Mouse (Mus musculus): Measurements from ENCODE around the gene Nf2. TPM values are rescaled to one million over a fixed set of nuclear protein-coding genes. Genes with fewer than 3 reads are reported as not detected.
"Not testable (repeated sequence)": the region's sequence is repeated elsewhere in the genome, so short reads cannot be mapped to it uniquely, and the experiment has no call there.

Gene Nf2
- polyA plus RNA-seq, 1 experiment from 2014 or later: 41.6 TPM

DNA sequence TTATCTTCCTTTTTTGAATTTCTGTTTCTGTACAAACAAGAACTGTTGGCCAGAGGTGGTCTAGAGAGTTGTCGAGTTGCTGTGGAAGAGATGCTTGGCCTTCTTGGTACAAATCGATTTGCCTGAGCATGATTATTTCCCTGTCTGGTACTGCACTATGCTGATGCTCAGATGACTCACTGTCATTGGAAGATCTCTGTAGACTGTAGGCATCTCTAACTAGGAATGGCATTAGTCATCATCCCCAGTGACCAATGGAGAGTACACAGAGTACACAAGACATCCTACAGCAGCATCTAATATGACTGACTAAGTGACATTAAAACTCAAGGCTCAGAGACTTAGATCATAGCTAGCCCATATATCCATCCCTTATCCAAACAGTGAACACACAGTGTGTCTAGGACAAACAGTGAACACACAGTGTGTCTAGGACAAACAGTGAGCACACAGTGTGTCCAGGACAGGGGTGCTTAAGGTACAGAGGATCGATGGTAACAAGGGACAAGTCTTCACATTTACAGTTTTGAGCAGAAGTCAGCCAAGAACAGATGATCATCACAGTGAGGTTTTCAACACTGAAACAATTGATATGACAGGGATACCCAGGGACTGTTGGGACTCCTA lies 23.1 kb downstream of the Nf2 start:
- WGBS: 90% methylated on average over 3 of the region's 3 CpGs
- H3K9me3 ChIP-seq (ENCODE audit: control insufficient read depth, low read length): no peaks in the 10 kb centered on the region
- H3K9ac ChIP-seq (ENCODE audit: low read length): no peak overlapping the region
- no peaks in the 10 kb centered on the region for H3K27me3 ChIP-seq (ENCODE audit: control insufficient read depth, insufficient read depth, low read depth, low read length)
- no peak overlapping the region for H3K4me2 ChIP-seq (ENCODE audit: low read depth, low read length)
- ATAC-seq (ENCODE audit: low read depth): no peak
- H3K36me3 ChIP-seq (ENCODE audit: control insufficient read depth, insufficient read depth, low read length): no peaks in the 10 kb centered on the region
- H3K4me3 ChIP-seq (ENCODE audit: low read length): no peak overlapping the region
- no peak overlapping the region for H3K27ac ChIP-seq (ENCODE audit: low read length)
- no peaks in the 10 kb centered on the region for H3K4me1 ChIP-seq (replicated peaks; ENCODE audit: control insufficient read depth, insufficient read depth, low read length)

DNA sequence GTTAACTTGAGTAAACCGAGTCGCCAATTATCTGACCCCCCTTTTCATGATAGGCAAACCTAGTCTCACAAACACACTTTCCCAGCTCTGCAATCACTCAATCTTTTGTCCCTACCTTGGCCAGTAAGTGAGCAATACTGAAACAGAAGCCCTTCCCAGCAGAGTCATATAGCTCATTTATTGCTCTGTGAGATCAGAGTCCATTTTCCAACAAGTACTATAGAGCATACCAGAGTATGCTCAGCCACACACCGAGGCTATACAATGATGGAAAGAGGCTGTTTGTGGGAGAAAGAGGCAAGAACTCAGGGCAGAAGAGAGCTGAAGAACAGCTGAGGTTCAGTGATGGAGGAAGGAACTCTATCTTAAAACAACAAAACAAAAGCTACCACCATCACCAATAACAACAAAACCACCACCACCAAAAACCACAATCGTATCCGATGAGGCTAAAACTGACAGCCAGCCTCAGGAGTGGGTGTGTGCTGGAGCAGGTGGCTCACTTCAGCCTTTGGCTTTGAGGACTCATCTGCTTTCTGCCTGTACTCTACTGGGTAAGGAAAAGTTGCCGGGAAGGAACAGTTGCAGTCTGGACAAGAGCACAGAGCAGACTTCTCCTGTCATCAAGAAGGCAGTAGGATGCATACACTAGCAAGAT lies 25.6 kb downstream of the Nf2 start:
- H3K9ac ChIP-seq (ENCODE audit: low read length): no peak overlapping the region
- no peak overlapping the region for H3K4me3 ChIP-seq (ENCODE audit: low read length)
- no peaks in the 10 kb centered on the region for H3K4me1 ChIP-seq (replicated peaks; ENCODE audit: control insufficient read depth, insufficient read depth, low read length)
- no peak for ATAC-seq (ENCODE audit: low read depth)
- H3K27me3 ChIP-seq (ENCODE audit: control insufficient read depth, insufficient read depth, low read depth, low read length): no peaks in the 10 kb centered on the region
- WGBS: 86% methylated on average over 6 of the region's 6 CpGs
- H3K9me3 ChIP-seq (ENCODE audit: control insufficient read depth, low read length): no peaks in the 10 kb centered on the region
- no peak overlapping the region for H3K4me2 ChIP-seq (ENCODE audit: low read depth, low read length)
- H3K27ac ChIP-seq (ENCODE audit: low read length): no peak overlapping the region
- H3K36me3 ChIP-seq (ENCODE audit: control insufficient read depth, insufficient read depth, low read length): 0 out of 2 replicates have a peak, but pooled peaks cover 3% of the 10 kb centered on the region

DNA sequence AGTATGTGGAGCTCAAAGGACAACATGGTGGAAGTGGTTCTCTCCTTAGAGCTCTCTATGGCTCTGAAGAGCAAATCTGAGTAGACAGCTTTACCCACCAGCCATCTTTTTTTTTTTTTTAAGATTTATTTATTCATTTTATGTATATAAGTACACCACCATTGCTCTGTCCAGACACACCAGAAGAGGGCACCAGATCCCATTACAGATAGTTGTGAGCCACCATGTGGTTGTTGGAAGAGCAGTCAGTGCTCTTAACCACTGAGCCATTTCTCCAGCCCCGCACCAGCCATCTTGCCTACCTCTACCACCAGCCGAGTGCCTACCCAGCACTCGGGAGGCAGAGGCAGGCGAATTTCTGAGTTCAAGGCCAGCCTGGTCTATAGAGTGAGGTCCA lies 26.9 kb downstream of the Nf2 start:
- not testable (repeated sequence) for H3K4me1 ChIP-seq (replicated peaks; ENCODE audit: control insufficient read depth, insufficient read depth, low read length); H3K27ac ChIP-seq (ENCODE audit: low read length); H3K4me2 ChIP-seq (ENCODE audit: low read depth, low read length); H3K9me3 ChIP-seq (ENCODE audit: control insufficient read depth, low read length); H3K9ac ChIP-seq (ENCODE audit: low read length); H3K27me3 ChIP-seq (ENCODE audit: control insufficient read depth, insufficient read depth, low read depth, low read length); H3K36me3 ChIP-seq (ENCODE audit: control insufficient read depth, insufficient read depth, low read length); H3K4me3 ChIP-seq (ENCODE audit: low read length); ATAC-seq (ENCODE audit: low read depth)
- WGBS: 92% methylated on average over 4 of the region's 4 CpGs

DNA sequence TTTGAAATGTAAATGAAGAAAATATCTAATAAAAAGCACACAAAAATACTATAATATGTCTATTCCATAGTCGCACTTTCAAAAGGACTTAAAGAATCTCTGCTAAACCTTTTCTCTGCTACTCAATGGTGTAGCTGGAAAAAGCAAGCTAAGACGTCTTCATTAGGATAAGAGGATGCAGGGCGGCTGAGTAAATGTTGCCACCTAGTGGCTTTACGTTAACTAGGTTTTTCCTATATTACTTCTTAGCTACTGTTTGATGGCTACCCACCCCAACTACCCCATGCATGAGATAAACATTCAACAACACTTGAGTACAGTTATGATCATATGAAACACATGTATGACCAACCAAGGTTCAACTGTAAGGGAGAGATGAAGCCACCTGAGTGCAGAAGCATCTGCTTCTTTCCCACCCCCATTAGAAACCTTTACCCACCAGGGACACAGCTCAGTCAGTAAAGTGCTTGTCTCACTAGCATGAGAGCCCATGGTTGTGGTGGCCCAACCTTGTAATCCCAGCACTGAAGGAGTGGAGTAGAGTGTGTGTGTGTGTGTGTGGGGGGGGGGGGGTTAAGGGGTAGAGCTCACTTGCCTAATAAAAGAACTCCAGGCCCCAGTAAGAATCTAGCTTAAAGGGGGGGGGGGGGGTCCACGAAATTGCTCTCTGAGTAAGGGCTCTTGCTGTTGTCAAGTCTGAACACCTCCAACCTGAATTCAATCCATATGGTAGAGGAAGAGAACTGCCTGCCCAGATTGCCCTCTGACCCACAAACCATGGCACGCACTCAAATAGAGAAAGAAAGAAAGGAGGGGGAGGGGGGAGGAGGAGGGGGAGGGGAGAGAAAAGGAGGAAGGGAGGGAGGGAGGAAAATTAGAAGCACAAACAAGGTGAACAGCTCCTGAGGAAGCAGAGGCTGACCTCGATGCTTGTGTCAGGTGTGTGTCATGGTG lies 27.6 kb downstream of the Nf2 start:
- no peak overlapping the region for H3K4me2 ChIP-seq (ENCODE audit: low read depth, low read length)
- no peaks in the 10 kb centered on the region for H3K4me1 ChIP-seq (replicated peaks; ENCODE audit: control insufficient read depth, insufficient read depth, low read length)
- 0 out of 2 replicates have a peak, but pooled peaks cover 3% of the 10 kb centered on the region for H3K36me3 ChIP-seq (ENCODE audit: control insufficient read depth, insufficient read depth, low read length)
- WGBS: 50% methylated on average over 7 of the region's 7 CpGs
- no peak overlapping the region for H3K4me3 ChIP-seq (ENCODE audit: low read length)
- no peaks in the 10 kb centered on the region for H3K9me3 ChIP-seq (ENCODE audit: control insufficient read depth, low read length)
- no peaks in the 10 kb centered on the region for H3K27me3 ChIP-seq (ENCODE audit: control insufficient read depth, insufficient read depth, low read depth, low read length)
- no peak overlapping the region for H3K27ac ChIP-seq (ENCODE audit: low read length)
- ATAC-seq (ENCODE audit: low read depth): no peak
- H3K9ac ChIP-seq (ENCODE audit: low read length): no peak overlapping the region

DNA sequence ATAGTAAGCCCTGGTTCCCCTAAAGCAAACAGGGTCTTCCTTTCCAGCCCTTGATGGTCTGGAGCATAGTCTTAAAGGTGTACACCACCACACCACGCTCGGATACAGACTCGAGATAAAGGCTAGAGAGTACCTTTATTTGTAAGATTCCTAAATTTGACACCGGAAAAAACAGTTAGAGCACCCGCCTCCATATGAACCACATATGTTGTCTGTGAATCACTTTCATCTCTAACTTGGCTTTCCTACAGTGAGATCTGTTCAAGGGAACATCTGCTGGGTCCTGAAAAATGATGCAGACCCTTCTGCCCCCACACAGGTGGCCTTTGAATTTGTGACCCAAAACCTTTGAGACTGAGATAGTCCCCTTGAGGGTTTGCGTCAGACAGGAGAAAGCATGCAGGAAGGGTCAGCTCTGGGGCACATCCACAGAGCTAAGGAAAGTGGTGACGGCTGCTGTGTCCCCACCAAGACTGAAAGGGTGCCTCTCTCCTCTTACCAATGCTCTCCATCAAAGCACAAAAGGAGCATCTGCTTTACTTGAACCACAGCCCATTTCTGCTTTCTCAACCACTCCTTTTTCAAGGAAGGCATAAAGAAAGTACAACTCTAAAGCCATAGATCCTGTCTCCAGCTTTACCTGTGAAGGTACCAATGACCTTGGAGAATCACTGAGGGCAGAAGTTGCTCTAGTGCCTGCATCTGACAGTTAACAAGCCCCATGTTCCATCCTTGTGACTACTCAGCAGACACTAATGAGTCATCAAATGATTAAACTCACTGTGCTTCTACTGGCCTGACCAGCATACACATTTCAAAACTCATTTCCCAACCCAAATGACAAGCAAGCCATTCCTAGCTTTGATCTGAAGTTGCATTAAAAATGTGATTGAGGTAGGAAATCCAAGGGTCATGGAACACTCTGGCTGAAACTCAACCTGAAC lies 34.6 kb downstream of the Nf2 start:
- Histone ChIP-seq H3K4me3 (ENCODE audit: low read length) (no peak overlapping the region), H3K9me3 (ENCODE audit: control insufficient read depth, low read length) (no peaks in the 10 kb centered on the region), H3K27ac (ENCODE audit: low read length) (no peak overlapping the region), H3K27me3 (ENCODE audit: control insufficient read depth, insufficient read depth, low read depth, low read length) (no peaks in the 10 kb centered on the region), H3K4me2 (ENCODE audit: low read depth, low read length) (no peak overlapping the region), H3K36me3 (ENCODE audit: control insufficient read depth, insufficient read depth, low read length) (0 out of 2 replicates have a peak, but pooled peaks cover 2% of the 10 kb centered on the region), H3K4me1 (replicated peaks; ENCODE audit: control insufficient read depth, insufficient read depth, low read length) (no peaks in the 10 kb centered on the region), H3K9ac (ENCODE audit: low read length) (no peak overlapping the region)
- WGBS: 81% methylated on average over 7 of the region's 7 CpGs
- ATAC-seq (ENCODE audit: low read depth): no peak

DNA sequence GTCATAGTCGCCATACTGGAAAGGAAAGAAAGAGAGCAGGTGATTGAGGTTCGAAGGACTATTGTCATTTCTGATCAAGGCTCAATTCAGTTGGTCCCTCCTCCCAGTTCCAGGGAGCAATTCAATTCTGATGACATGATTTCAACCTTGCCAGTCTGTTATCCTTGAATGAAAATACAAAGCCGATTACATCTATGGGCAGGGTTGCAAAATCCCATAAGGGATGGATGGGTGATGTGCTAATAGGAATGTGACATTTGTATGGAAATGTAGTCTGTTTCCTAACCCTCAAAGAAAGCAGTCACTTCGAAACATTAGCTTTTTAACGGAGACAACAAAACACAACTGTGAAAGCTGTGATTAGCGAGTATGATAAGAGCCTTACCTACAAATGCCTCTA lies 41.0 kb downstream of the Nf2 start:
- 88% methylated on average over 6 of the region's 6 CpGs for WGBS
- no peaks in the 10 kb centered on the region for H3K9me3 ChIP-seq (ENCODE audit: control insufficient read depth, low read length)
- no peaks in the 10 kb centered on the region for H3K4me1 ChIP-seq (replicated peaks; ENCODE audit: control insufficient read depth, insufficient read depth, low read length)
- no peaks in the 10 kb centered on the region for H3K27me3 ChIP-seq (ENCODE audit: control insufficient read depth, insufficient read depth, low read depth, low read length)
- no peak for ATAC-seq (ENCODE audit: low read depth)
- H3K36me3 ChIP-seq (ENCODE audit: control insufficient read depth, insufficient read depth, low read length): peaks cover 2% of the 10 kb centered on the region; the same call in 1 of the 2 replicates
- H3K9ac ChIP-seq (ENCODE audit: low read length): no peak overlapping the region
- H3K4me2 ChIP-seq (ENCODE audit: low read depth, low read length): no peak overlapping the region
- H3K4me3 ChIP-seq (ENCODE audit: low read length): no peak overlapping the region
- H3K27ac ChIP-seq (ENCODE audit: low read length): no peak overlapping the region

DNA sequence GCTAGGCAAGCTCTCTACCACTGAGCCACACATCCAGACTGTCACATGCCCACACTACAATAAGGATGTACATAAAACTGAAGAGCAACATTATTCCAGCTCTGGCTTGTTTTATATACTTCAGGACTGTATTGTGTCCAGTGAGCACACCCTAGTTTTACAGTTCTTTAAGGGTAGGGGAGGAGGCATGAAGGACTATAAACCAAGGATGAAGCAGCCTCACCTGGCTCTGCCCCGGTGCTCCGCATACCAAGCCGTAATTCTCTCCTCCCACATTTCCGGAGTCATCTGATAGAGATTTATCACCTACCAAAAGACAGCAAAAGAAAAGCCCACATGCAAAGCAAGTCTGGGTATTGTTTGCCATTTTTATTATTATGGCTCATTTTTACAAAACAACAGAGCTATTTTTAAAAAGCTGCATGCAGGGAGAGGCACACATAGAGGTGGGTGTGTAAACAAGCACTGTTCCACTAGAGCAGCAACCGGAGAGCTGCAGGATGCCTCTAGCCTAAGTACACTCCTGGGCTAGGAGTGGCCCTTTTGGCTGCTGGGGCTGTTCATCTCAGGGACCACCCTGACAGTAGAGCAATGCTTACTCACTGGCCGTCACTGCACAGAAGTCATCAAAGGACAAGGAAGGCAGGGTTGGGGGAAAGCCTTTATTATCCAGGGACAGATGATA lies 43.2 kb downstream of the Nf2 start:
- Histone ChIP-seq H3K4me3 (ENCODE audit: low read length) (no peak overlapping the region), H3K4me2 (ENCODE audit: low read depth, low read length) (no peak overlapping the region), H3K9ac (ENCODE audit: low read length) (no peak overlapping the region), H3K9me3 (ENCODE audit: control insufficient read depth, low read length) (no peaks in the 10 kb centered on the region), H3K27me3 (ENCODE audit: control insufficient read depth, insufficient read depth, low read depth, low read length) (no peaks in the 10 kb centered on the region), H3K27ac (ENCODE audit: low read length) (no peak overlapping the region), H3K36me3 (ENCODE audit: control insufficient read depth, insufficient read depth, low read length) (peaks cover 7% of the 10 kb centered on the region), H3K4me1 (replicated peaks; ENCODE audit: control insufficient read depth, insufficient read depth, low read length) (no peaks in the 10 kb centered on the region)
- no peak for ATAC-seq (ENCODE audit: low read depth)
- WGBS: 62% methylated on average over 6 of the region's 6 CpGs

DNA sequence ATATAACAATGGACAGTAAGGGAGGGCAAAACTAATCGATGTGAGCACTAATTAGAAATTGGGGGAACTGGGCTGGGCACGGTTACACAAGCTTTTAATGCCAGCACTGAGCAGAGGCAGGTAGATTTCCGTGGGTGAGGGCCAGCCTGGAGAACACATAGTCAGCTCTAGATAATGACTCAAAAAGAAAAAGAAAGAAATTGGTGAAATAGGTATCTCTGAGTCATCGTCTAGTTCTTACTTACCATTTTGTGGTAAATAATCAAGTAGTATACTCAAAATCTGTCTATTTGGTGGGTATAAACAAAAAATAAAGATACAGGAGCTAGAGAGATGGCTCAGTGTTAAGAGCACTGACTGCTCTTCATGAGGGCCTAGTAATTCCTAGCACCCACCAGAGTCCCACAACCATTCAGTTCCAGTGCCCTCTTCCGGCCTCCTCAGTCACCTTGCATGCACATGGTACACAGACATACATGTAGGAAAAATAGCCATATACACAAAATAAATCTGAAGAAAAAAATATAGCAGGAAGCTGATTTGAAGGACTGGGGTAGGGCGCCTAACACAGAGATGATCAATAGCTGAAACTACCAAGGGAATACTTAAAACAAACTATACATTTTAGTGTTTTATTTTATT lies 44.3 kb downstream of the Nf2 start:
- H3K9me3 ChIP-seq (ENCODE audit: control insufficient read depth, low read length): no peaks in the 10 kb centered on the region
- no peak overlapping the region for H3K4me3 ChIP-seq (ENCODE audit: low read length)
- peaks cover 7% of the 10 kb centered on the region for H3K36me3 ChIP-seq (ENCODE audit: control insufficient read depth, insufficient read depth, low read length)
- H3K27ac ChIP-seq (ENCODE audit: low read length): no peak overlapping the region
- no peak overlapping the region for H3K9ac ChIP-seq (ENCODE audit: low read length)
- H3K27me3 ChIP-seq (ENCODE audit: control insufficient read depth, insufficient read depth, low read depth, low read length): no peaks in the 10 kb centered on the region
- no peaks in the 10 kb centered on the region for H3K4me1 ChIP-seq (replicated peaks; ENCODE audit: control insufficient read depth, insufficient read depth, low read length)
- no peak for ATAC-seq (ENCODE audit: low read depth)
- no peak overlapping the region for H3K4me2 ChIP-seq (ENCODE audit: low read depth, low read length)
- 88% methylated on average over 6 of the region's 6 CpGs for WGBS

Data from lung, embryonic 16.5 days (tissue).